Mouse (Mus musculus) lung, postnatal 0 days (tissue): ENCODE results near the gene Pkdcc.

Source experiments
- CTCF ChIP-seq: IDR thresholded peaks from 2 replicates; pipeline ENCODE4 v1.5.1; 2016; ENCODE audit warnings: antibody characterized with exemption, mild to moderate bottlenecking
- EP300 ChIP-seq: IDR thresholded peaks from 2 replicates; pipeline ENCODE4 v1.6.1; 2016; ENCODE audit warnings: antibody characterized with exemption, mild to moderate bottlenecking, control low read depth

GRCm38 (mm10) chr17:83197361-83197923 lies 17.6 kb upstream of the Pkdcc start:
- no peak for TF ChIP-seq EP300
- TF ChIP-seq CTCF, result no peak
